Mouse (Mus musculus): ENCODE results near the gene Zic4. TPM values are rescaled to one million over a fixed set of nuclear protein-coding genes. Genes with fewer than 3 reads are reported as not detected.

The Zic4 gene
- polyA plus RNA-seq (2012; rRNA removed), result 3.4 and 3.9 TPM in 2 replicates

- no peak within 1 kb of the TSS for H3K27ac ChIP-seq (ENCODE audit: insufficient read depth, low read length)
- TF ChIP-seq CTCF (IDR thresholded peaks at IDR 0.05; ENCODE audit: extremely low read depth, insufficient read depth, low read length), result no peak
These were observed at the start of gene Zic4 for GRCm38 (mm10) chr9:91361856-91362601. Gene Zic4, plus strand, starts transcription at chr9:91362413.

GRCm38 (mm10) chr9:91347591-91347990 lies 14.6 kb upstream of the Zic4 start:
- no peak overlapping the region for H3K4me3 ChIP-seq (ENCODE audit: insufficient read depth, low read length)
- H3K4me1 ChIP-seq (ENCODE audit: control insufficient read depth, insufficient read depth, low read length), result no peaks in the 10 kb centered on the region
- H3K27ac ChIP-seq (ENCODE audit: insufficient read depth, low read length), result no peak overlapping the region
- TF ChIP-seq POLR2A (IDR thresholded peaks at IDR 0.05; ENCODE audit: extremely low read depth, insufficient read depth, low read length) (no peak), CTCF (IDR thresholded peaks at IDR 0.05; ENCODE audit: extremely low read depth, insufficient read depth, low read length) (no peak)

More at GRCm38 (mm10) chr9:91361856-91362601, at the start of gene Zic4:
- no peaks in the 10 kb centered on the region for H3K4me1 ChIP-seq (ENCODE audit: control insufficient read depth, insufficient read depth, low read length)
- H3K4me3 ChIP-seq (ENCODE audit: insufficient read depth, low read length), result peak within 1 kb of the TSS; percentile 8; the same call in 1 of the 2 replicates

GRCm38 (mm10) chr9:91348746-91349145 lies 13.5 kb upstream of the Zic4 start:
- Histone ChIP-seq H3K4me3 (ENCODE audit: insufficient read depth, low read length) (no peak overlapping the region), H3K4me1 (ENCODE audit: control insufficient read depth, insufficient read depth, low read length) (no peaks in the 10 kb centered on the region), H3K27ac (ENCODE audit: insufficient read depth, low read length) (no peak overlapping the region)
- no peak for TF ChIP-seq POLR2A (IDR thresholded peaks at IDR 0.05; ENCODE audit: extremely low read depth, insufficient read depth, low read length)
- TF ChIP-seq CTCF (IDR thresholded peaks at IDR 0.05; ENCODE audit: extremely low read depth, insufficient read depth, low read length), result no peak

- Histone ChIP-seq H3K27ac (ENCODE audit: insufficient read depth, low read length) (peak overlapping the region; percentile 35), H3K4me1 (ENCODE audit: control insufficient read depth, insufficient read depth, low read length) (no peaks in the 10 kb centered on the region), H3K4me3 (ENCODE audit: insufficient read depth, low read length) (no peak overlapping the region)
- TF ChIP-seq POLR2A (IDR thresholded peaks at IDR 0.05; ENCODE audit: extremely low read depth, insufficient read depth, low read length) (no peak), CTCF (IDR thresholded peaks at IDR 0.05; ENCODE audit: extremely low read depth, insufficient read depth, low read length) (no peak)
These were observed 11.9 kb upstream of the Zic4 start for GRCm38 (mm10) chr9:91350211-91350791.

- Histone ChIP-seq H3K4me1 (ENCODE audit: control insufficient read depth, insufficient read depth, low read length) (no peaks in the 10 kb centered on the region), H3K4me3 (ENCODE audit: insufficient read depth, low read length) (peak overlapping the region; percentile 18; the same call in 1 of the 2 replicates), H3K27ac (ENCODE audit: insufficient read depth, low read length) (peak overlapping the region; percentile 65; the same call in 1 of the 2 replicates)
- TF ChIP-seq CTCF (IDR thresholded peaks at IDR 0.05; ENCODE audit: extremely low read depth, insufficient read depth, low read length) (no peak), POLR2A (IDR thresholded peaks at IDR 0.05; ENCODE audit: extremely low read depth, insufficient read depth, low read length) (no peak)
These were observed 11.3 kb upstream of the Zic4 start for GRCm38 (mm10) chr9:91350861-91351291.

- Histone ChIP-seq H3K4me1 (ENCODE audit: control insufficient read depth, insufficient read depth, low read length) (no peaks in the 10 kb centered on the region), H3K4me3 (ENCODE audit: insufficient read depth, low read length) (0 out of 2 replicates have a peak overlapping the region, but pooled peaks have one; percentile 18), H3K27ac (ENCODE audit: insufficient read depth, low read length) (peak overlapping the region; percentile 65; the same call in 1 of the 2 replicates)
- TF ChIP-seq CTCF (IDR thresholded peaks at IDR 0.05; ENCODE audit: extremely low read depth, insufficient read depth, low read length), result no peak
- no peak for TF ChIP-seq POLR2A (IDR thresholded peaks at IDR 0.05; ENCODE audit: extremely low read depth, insufficient read depth, low read length)
These were observed 10.9 kb upstream of the Zic4 start for GRCm38 (mm10) chr9:91351361-91351760.

GRCm38 (mm10) chr9:91351961-91352411 lies 10.2 kb upstream of the Zic4 start:
- no peaks in the 10 kb centered on the region for H3K4me1 ChIP-seq (ENCODE audit: control insufficient read depth, insufficient read depth, low read length)
- peak overlapping the region; percentile 84; the same call in 1 of the 2 replicates for H3K27ac ChIP-seq (ENCODE audit: insufficient read depth, low read length)
- no peak overlapping the region for H3K4me3 ChIP-seq (ENCODE audit: insufficient read depth, low read length)
- TF ChIP-seq POLR2A (IDR thresholded peaks at IDR 0.05; ENCODE audit: extremely low read depth, insufficient read depth, low read length) (no peak), CTCF (IDR thresholded peaks at IDR 0.05; ENCODE audit: extremely low read depth, insufficient read depth, low read length) (no peak)

GRCm38 (mm10) chr9:91352786-91353185 lies 9.4 kb upstream of the Zic4 start:
- TF ChIP-seq POLR2A (IDR thresholded peaks at IDR 0.05; ENCODE audit: extremely low read depth, insufficient read depth, low read length) (no peak), CTCF (IDR thresholded peaks at IDR 0.05; ENCODE audit: extremely low read depth, insufficient read depth, low read length) (no peak)
- no peaks in the 10 kb centered on the region for H3K4me1 ChIP-seq (ENCODE audit: control insufficient read depth, insufficient read depth, low read length)
- H3K27ac ChIP-seq (ENCODE audit: insufficient read depth, low read length), result peak overlapping the region; percentile 17; the same call in 1 of the 2 replicates
- H3K4me3 ChIP-seq (ENCODE audit: insufficient read depth, low read length), result no peak overlapping the region

- Histone ChIP-seq H3K4me1 (ENCODE audit: control insufficient read depth, insufficient read depth, low read length) (no peaks in the 10 kb centered on the region), H3K27ac (ENCODE audit: insufficient read depth, low read length) (peak overlapping the region; percentile 37; the same call in 1 of the 2 replicates), H3K4me3 (ENCODE audit: insufficient read depth, low read length) (no peak overlapping the region)
- TF ChIP-seq CTCF (IDR thresholded peaks at IDR 0.05; ENCODE audit: extremely low read depth, insufficient read depth, low read length) (no peak), POLR2A (IDR thresholded peaks at IDR 0.05; ENCODE audit: extremely low read depth, insufficient read depth, low read length) (no peak)
These were observed 8.4 kb upstream of the Zic4 start for GRCm38 (mm10) chr9:91353551-91354433.

Measured in cortical plate, adult 2 months (tissue).